Mouse (Mus musculus) embryonic facial prominence, embryonic 15.5 days (tissue): ENCODE results near the gene Leap2. TPM values are rescaled to one million over a fixed set of nuclear protein-coding genes. Genes with fewer than 3 reads are reported as not detected.
"Not testable (repeated sequence)": the region's sequence is repeated elsewhere in the genome, so short reads cannot be mapped to it uniquely, and the experiment has no call there.

ENCODE experiments used
- ATAC-seq: fragments of 200-750 bp; cut with Nextera tagmentation; 2 replicates; pipeline ENCODE4 v1.8.0; 2017; ENCODE audit warnings: low read depth, moderate TSS enrichment; ENCODE audit not compliant: insufficient number of reproducible peaks, low FRiP score, low TSS enrichment
- H3K27ac ChIP-seq: fragments of 300-500 bp; sonication (generic); replicated peaks from 2 replicates; pipeline ENCODE4 v1.5.1; 2015; ENCODE audit warnings: mild to moderate bottlenecking, inconsistent platforms
- H3K27me3 ChIP-seq: fragments of 300-500 bp; sonication (generic); 2 replicates; pipeline ENCODE4 v1.6.1; 2015; ENCODE audit warnings: inconsistent platforms
- H3K36me3 ChIP-seq: fragments of 300-500 bp; sonication (generic); 2 replicates; pipeline ENCODE4 v1.6.1; 2015; ENCODE audit warnings: mild to moderate bottlenecking, inconsistent platforms
- H3K4me1 ChIP-seq: fragments of 300-500 bp; sonication (generic); 2 replicates; pipeline ENCODE4 v1.6.1; 2015; ENCODE audit warnings: inconsistent platforms
- H3K4me2 ChIP-seq: fragments of 300-500 bp; sonication (generic); replicated peaks from 2 replicates; pipeline ENCODE4 v1.6.1; 2015; ENCODE audit warnings: mild to moderate bottlenecking, inconsistent platforms
- H3K4me3 ChIP-seq: fragments of 300-500 bp; sonication (generic); replicated peaks from 2 replicates; pipeline ENCODE4 v1.5.1; 2015; ENCODE audit warnings: mild to moderate bottlenecking, inconsistent platforms
- H3K9ac ChIP-seq: fragments of 300-500 bp; sonication (generic); 2 replicates; pipeline ENCODE4 v1.6.1; 2015; ENCODE audit warnings: inconsistent platforms
- H3K9me3 ChIP-seq: fragments of 300-500 bp; sonication (generic); replicated peaks from 2 replicates; pipeline ENCODE4 v1.6.1; 2016; ENCODE audit warnings: inconsistent platforms
- WGBS: fragments of 180-500 bp; shearing (Covaris S2); methylation state at CpG from one replicate; pipeline ENCODE4 v1.1.7; 2015; 5-methylcytosine and 5-hydroxymethylcytosine counted together
- polyA plus RNA-seq: library from polyadenylated mRNA; unstranded; fragments of >200 nt; fragmentation: Nextera tagmentation; extraction: Ambion mirVana; gene quantifications from 2 replicates; pipeline ENCODE4 v1.2.1, GENCODE M21; 2015

Leap2 gene
- polyA plus RNA-seq, 1 experiment from 2014 or later: not detected

- no peak for ATAC-seq
- H3K9me3 ChIP-seq: no peaks in the 10 kb centered on the region
- H3K27me3 ChIP-seq: no peaks in the 10 kb centered on the region
- no peak overlapping the region for H3K9ac ChIP-seq
- H3K4me3 ChIP-seq: no peak overlapping the region
- H3K36me3 ChIP-seq: 0 out of 2 replicates have a peak, but pooled peaks cover 2% of the 10 kb centered on the region
- WGBS: 87% methylated on average over 6 of the region's 6 CpGs
- H3K4me2 ChIP-seq: no peak overlapping the region
- no peak overlapping the region for H3K27ac ChIP-seq
- peaks cover 4% of the 10 kb centered on the region for H3K4me1 ChIP-seq
Measured at GRCm38 (mm10) chr11:53436338-53436737, 13.4 kb upstream of the Leap2 start.

- Histone ChIP-seq H3K27me3 (no peaks in the 10 kb centered on the region), H3K27ac (no peak overlapping the region), H3K4me3 (no peak overlapping the region), H3K4me1 (peaks cover 6% of the 10 kb centered on the region), H3K9ac (no peak overlapping the region), H3K9me3 (no peaks in the 10 kb centered on the region), H3K36me3 (0 out of 2 replicates have a peak, but pooled peaks cover 2% of the 10 kb centered on the region), H3K4me2 (no peak overlapping the region)
- WGBS: 79% methylated on average over 8 of the region's 8 CpGs
- no peak for ATAC-seq
Measured at GRCm38 (mm10) chr11:53435504-53435903, 12.5 kb upstream of the Leap2 start.

GRCm38 (mm10) chr11:53433057-53433456 is 10.1 kb upstream of the Leap2 start:
- Histone ChIP-seq H3K9ac (no peak overlapping the region), H3K4me3 (no peak overlapping the region), H3K27me3 (no peaks in the 10 kb centered on the region), H3K27ac (no peak overlapping the region), H3K9me3 (no peaks in the 10 kb centered on the region), H3K4me1 (peaks cover 16% of the 10 kb centered on the region), H3K36me3 (peaks cover 10% of the 10 kb centered on the region), H3K4me2 (no peak overlapping the region)
- WGBS: 58% methylated on average over 6 of the region's 6 CpGs
- ATAC-seq: no peak

- H3K4me1 ChIP-seq: peaks cover 16% of the 10 kb centered on the region
- peaks cover 14% of the 10 kb centered on the region for H3K36me3 ChIP-seq
- no peak overlapping the region for H3K9ac ChIP-seq
- WGBS: 16% methylated on average over 9 of the region's 9 CpGs
- no peaks in the 10 kb centered on the region for H3K9me3 ChIP-seq
- H3K4me3 ChIP-seq: peak overlapping the region; percentile 85
- H3K27me3 ChIP-seq: no peaks in the 10 kb centered on the region
- peak overlapping the region; percentile 76 for H3K27ac ChIP-seq
- peak; percentile 30; the same call in 1 of the 2 replicates for ATAC-seq
- peak overlapping the region; percentile 66 for H3K4me2 ChIP-seq
Measured at GRCm38 (mm10) chr11:53431347-53432056, 8.5 kb upstream of the Leap2 start.

GRCm38 (mm10) chr11:53430670-53431346 is 7.8 kb upstream of the Leap2 start, which contains the start of the genes Uqcrq and Gdf9:
Gene Uqcrq, minus strand, starts transcription at chr11:53430831.
Gene Gdf9, plus strand, starts transcription at chr11:53431023.
- peak; percentile 94 for ATAC-seq
- H3K36me3 ChIP-seq: peaks cover 14% of the 10 kb centered on the region
- under 1% methylated on average over 44 of the region's 44 CpGs for WGBS

GRCm38 (mm10) chr11:53430300-53430669 is 7.3 kb upstream of the Leap2 start:
- Histone ChIP-seq H3K9me3 (no peaks in the 10 kb centered on the region), H3K27ac (peak overlapping the region; percentile 76), H3K4me1 (peaks cover 16% of the 10 kb centered on the region), H3K27me3 (no peaks in the 10 kb centered on the region), H3K36me3 (peaks cover 14% of the 10 kb centered on the region), H3K9ac (peak overlapping the region; percentile 73), H3K4me2 (peak overlapping the region; percentile 66), H3K4me3 (peak overlapping the region; percentile 85)
- WGBS: under 1% methylated on average over 34 of the region's 34 CpGs
- ATAC-seq: peak; percentile 30

More at GRCm38 (mm10) chr11:53430670-53431346, 7.8 kb upstream of the Leap2 start, which contains the start of the genes Uqcrq and Gdf9:
- peak within 1 kb of the TSS; percentile 73 for H3K9ac ChIP-seq
- peak within 1 kb of the TSS; percentile 85 for H3K4me3 ChIP-seq
- H3K4me2 ChIP-seq: peak within 1 kb of the TSS; percentile 66
- H3K27me3 ChIP-seq: no peaks in the 10 kb centered on the region
- peak within 1 kb of the TSS; percentile 76 for H3K27ac ChIP-seq
- H3K9me3 ChIP-seq: no peaks in the 10 kb centered on the region
- peaks cover 16% of the 10 kb centered on the region for H3K4me1 ChIP-seq

- ATAC-seq: no peak
- H3K4me3 ChIP-seq: peak overlapping the region; percentile 85
- no peaks in the 10 kb centered on the region for H3K9me3 ChIP-seq
- H3K27me3 ChIP-seq: no peaks in the 10 kb centered on the region
- H3K4me1 ChIP-seq: peaks cover 16% of the 10 kb centered on the region
- H3K27ac ChIP-seq: no peak overlapping the region
- H3K36me3 ChIP-seq: peaks cover 14% of the 10 kb centered on the region
- no peak overlapping the region for H3K9ac ChIP-seq
- H3K4me2 ChIP-seq: peak overlapping the region; percentile 66
Measured at GRCm38 (mm10) chr11:53429182-53429581, 6.2 kb upstream of the Leap2 start.

- 93% methylated on average over 5 of the region's 5 CpGs for WGBS
Measured at GRCm38 (mm10) chr11:53428716-53429057, 5.7 kb upstream of the Leap2 start.

GRCm38 (mm10) chr11:53427993-53428715 is 5.2 kb upstream of the Leap2 start:
- Histone ChIP-seq H3K4me3 (no peak overlapping the region), H3K36me3 (peaks cover 14% of the 10 kb centered on the region), H3K9ac (no peak overlapping the region), H3K27ac (no peak overlapping the region), H3K4me1 (peaks cover 16% of the 10 kb centered on the region), H3K27me3 (no peaks in the 10 kb centered on the region), H3K9me3 (no peaks in the 10 kb centered on the region), H3K4me2 (no peak overlapping the region)
- 93% methylated on average over 3 of the region's 3 CpGs for WGBS
- ATAC-seq: no peak

More at GRCm38 (mm10) chr11:53428716-53429057, 5.7 kb upstream of the Leap2 start:
- H3K9ac ChIP-seq: no peak overlapping the region
- ATAC-seq: no peak
- H3K9me3 ChIP-seq: no peaks in the 10 kb centered on the region
- no peak overlapping the region for H3K4me2 ChIP-seq
- H3K36me3 ChIP-seq: peaks cover 14% of the 10 kb centered on the region
- no peak overlapping the region for H3K27ac ChIP-seq
- no peak overlapping the region for H3K4me3 ChIP-seq
- H3K4me1 ChIP-seq: peaks cover 16% of the 10 kb centered on the region
- no peaks in the 10 kb centered on the region for H3K27me3 ChIP-seq

GRCm38 (mm10) chr11:53426914-53427313 is 3.9 kb upstream of the Leap2 start:
- peaks cover 14% of the 10 kb centered on the region for H3K36me3 ChIP-seq
- not testable (repeated sequence) for ATAC-seq, H3K27ac ChIP-seq, H3K9ac ChIP-seq, H3K4me3 ChIP-seq, H3K4me2 ChIP-seq, H3K27me3 ChIP-seq, H3K9me3 ChIP-seq
- peaks cover 16% of the 10 kb centered on the region for H3K4me1 ChIP-seq
- WGBS: 91% methylated on average over 3 of the region's 3 CpGs

GRCm38 (mm10) chr11:53425711-53426255 is 2.8 kb upstream of the Leap2 start:
- Histone ChIP-seq H3K36me3 (peaks cover 18% of the 10 kb centered on the region), H3K27ac (no peak overlapping the region), H3K4me1 (peaks cover 11% of the 10 kb centered on the region), H3K4me3 (no peak overlapping the region), H3K4me2 (no peak overlapping the region), H3K27me3 (no peaks in the 10 kb centered on the region), H3K9ac (no peak overlapping the region), H3K9me3 (no peaks in the 10 kb centered on the region)
- WGBS: 86% methylated on average over 6 of the region's 6 CpGs
- no peak for ATAC-seq
